Mouse (Mus musculus): Measurements from ENCODE around the gene Foxe3.

Foxe3 gene

DNA sequence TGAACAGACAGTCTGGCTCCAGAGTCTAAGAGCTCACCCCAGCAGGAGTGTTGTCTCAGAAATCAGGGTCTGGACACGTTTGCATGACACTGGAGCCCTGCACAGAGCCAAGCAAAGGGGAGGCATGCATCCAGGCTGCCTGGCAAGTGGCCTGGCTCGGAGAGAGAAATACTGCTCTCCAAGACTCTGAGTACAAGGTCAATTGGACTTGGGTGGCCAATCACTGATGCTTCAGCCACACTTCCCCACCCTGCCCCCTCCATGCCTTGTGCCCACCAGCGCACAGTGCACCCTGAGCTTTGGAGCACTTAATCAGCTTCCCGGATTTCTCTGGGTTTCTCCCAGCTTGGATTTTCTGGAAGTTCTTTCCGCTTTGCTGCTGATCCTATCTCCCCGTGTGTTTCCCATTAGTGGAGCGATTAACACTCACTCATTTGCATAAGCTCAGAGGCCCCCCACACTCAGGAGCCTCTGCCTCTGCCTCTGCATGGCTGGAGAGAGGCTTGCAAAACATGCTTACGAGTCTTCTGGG, 49.3 kb downstream of the Foxe3 start:
- no peak for DNase-seq (ENCODE audit: low spot score in 2 of 2)
